In the genomic region with DNA sequence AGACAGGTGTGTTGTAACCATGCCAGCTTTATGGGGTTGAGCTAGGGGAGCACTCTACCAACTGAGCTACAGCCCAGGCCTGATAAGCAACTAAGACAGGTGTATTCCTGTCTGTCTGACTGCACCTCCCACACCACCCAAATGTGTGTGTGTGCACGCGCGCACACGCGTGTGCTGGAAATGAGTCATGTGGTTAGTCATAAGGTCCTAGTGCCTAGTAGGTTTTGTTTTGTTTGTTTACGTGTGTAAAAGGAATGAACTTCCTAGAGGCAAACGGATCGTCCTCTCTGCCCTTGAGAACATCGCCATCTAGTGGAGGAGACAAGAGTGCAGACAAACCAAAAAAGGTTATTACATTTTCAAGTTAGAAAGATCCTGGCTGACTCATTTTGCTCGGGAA, we compare ENCODE assay signal across 8 mouse cellular contexts. TPM values are rescaled to one million over a fixed set of nuclear protein-coding genes. Genes with fewer than 3 reads are reported as not detected.
DNase-seq lines count a peak whose midpoint lies in the region; ATAC-seq and TF ChIP-seq lines count a peak whose summit lies in the region.

No protein-coding gene starts in this region.

- peak; percentile 31; the same call in 1 of the 2 replicates for ATAC-seq in forebrain, embryonic 16.5 days

- H3K27ac ChIP-seq in forebrain, embryonic 16.5 days (ENCODE audit: low read length): no peak overlapping the region

- DNase-seq in urinary bladder, postnatal 14 days (ENCODE audit: low spot score): peak; percentile 29
- DNase-seq in urinary bladder, postnatal 10 days (ENCODE audit: low spot score): no peak
- peak; percentile 88 for DNase-seq in brain, embryonic 14.5 days (ENCODE audit: low read depth)
- DNase-seq in kidney, adult 9 months: peak; percentile 56
- DNase-seq in lung, postnatal 10 days: peak; percentile 73
- DNase-seq in retina, postnatal 7 days (ENCODE audit: low read depth, low spot score): peak; percentile 54
- DNase-seq in adrenal gland, adult 8-10 months: no peak

- peak; percentile 83; the same call in 1 of the 2 replicates for TF ChIP-seq CTCF in brain, embryonic 14.5 days (IDR thresholded peaks at IDR 0.05; ENCODE audit: borderline replicate concordance, extremely low read depth, insufficient read depth, insufficient read length)

- H3K4me3 ChIP-seq in forebrain, embryonic 16.5 days (replicated peaks; ENCODE audit: low read length): no peak overlapping the region

- H3K36me3 ChIP-seq in forebrain, embryonic 16.5 days (ENCODE audit: control insufficient read depth, insufficient read depth): no peaks in the 10 kb centered on the region

- no peaks in the 10 kb centered on the region for H3K27me3 ChIP-seq in forebrain, embryonic 16.5 days (replicated peaks; ENCODE audit: control insufficient read depth, insufficient read depth, low read length)

- no peak overlapping the region for H3K9ac ChIP-seq in forebrain, embryonic 16.5 days (replicated peaks; ENCODE audit: low read depth, low read length)

- WGBS in forebrain, embryonic 16.5 days: 11% methylated on average over 10 of the region's 10 CpGs

- H3K4me2 ChIP-seq in forebrain, embryonic 16.5 days (ENCODE audit: low read length): 0 out of 2 replicates have a peak overlapping the region, but pooled peaks have one; percentile 12

- no peaks in the 10 kb centered on the region for H3K9me3 ChIP-seq in forebrain, embryonic 16.5 days (ENCODE audit: control insufficient read depth, low read length)

- no peak for TF ChIP-seq POLR2A in brain, embryonic 14.5 days (IDR thresholded peaks at IDR 0.05; ENCODE audit: borderline replicate concordance, extremely low read depth, insufficient read depth, insufficient read length, poor library complexity, severe bottlenecking)

- no peaks in the 10 kb centered on the region; the same call in 1 of the 2 replicates for H3K4me1 ChIP-seq in forebrain, embryonic 16.5 days (replicated peaks; ENCODE audit: control insufficient read depth, insufficient read depth, low read length)

RNA-seq across cellular contexts. Expression of a gene that starts 10.4 kb away (rescaled TPM):
- polyA plus RNA-seq in brain, embryonic 14.5 days (2012; rRNA removed): 43.4 and 44.9 TPM in 2 replicates
- polyA plus RNA-seq in forebrain, embryonic 16.5 days (2015; fragmentation: Nextera tagmentation; extraction: Ambion mirVana): 29.0 and 30.2 TPM in 2 replicates
- 10 to 100 TPM; 49.7 to 90.7 (median 70.6) TPM for total RNA-seq in adrenal gland, adult 8-10 months (2022)

Comparison
In these comparisons a context has a peak if more than half of its experiments do, and no peak if none do; other contexts are left out.
1. DNase-seq: peak in urinary bladder, postnatal 14 days (single experiment), brain, embryonic 14.5 days (single experiment), kidney, adult 9 months (single experiment), lung, postnatal 10 days (single experiment) and retina, postnatal 7 days (single experiment); none in urinary bladder, postnatal 10 days (single experiment) and adrenal gland, adult 8-10 months (single experiment).